Mouse (Mus musculus) myocyte (in vitro differentiated cells): ENCODE measurements around the gene Nudt22. TPM values are rescaled to one million over a fixed set of nuclear protein-coding genes. Genes with fewer than 3 reads are reported as not detected.

Source experiments
- H3K27me3 ChIP-seq: one replicate; pipeline ENCODE4 v1.6.1; 2011; ENCODE audit not compliant: control insufficient read depth, insufficient read depth, insufficient read length
- H3K36me3 ChIP-seq: one replicate; pipeline ENCODE4 v1.6.1; 2011; ENCODE audit not compliant: control insufficient read depth, insufficient read depth
- H3K4me2 ChIP-seq: one replicate; pipeline ENCODE4 v1.6.1; 2011; ENCODE audit warnings: low read depth, control low read depth
- H3K4me3 ChIP-seq: one replicate; pipeline ENCODE4 v1.5.1; 2011; ENCODE audit warnings: mild to moderate bottlenecking, control low read depth, moderate library complexity
- H3K79me2 ChIP-seq: one replicate; pipeline ENCODE4 v1.6.1; 2011; ENCODE audit not compliant: control insufficient read depth, insufficient read depth
- H3ac ChIP-seq: one replicate; pipeline ENCODE4 v1.6.1; 2011; ENCODE audit not compliant: control insufficient read depth, insufficient read length
- CEBPB ChIP-seq: IDR thresholded peaks from 2 replicates; pipeline ENCODE4 v1.6.1; 2011; ENCODE audit warnings: mild to moderate bottlenecking, moderate library complexity; ENCODE audit not compliant: poor library complexity, insufficient read depth, severe bottlenecking
- E2F4 ChIP-seq: IDR thresholded peaks from one replicate; pipeline ENCODE4 v1.6.1; 2011; ENCODE audit warnings: mild to moderate bottlenecking, control low read depth, moderate library complexity; ENCODE audit not compliant: insufficient read depth
- MAX ChIP-seq: IDR thresholded peaks from one replicate; pipeline ENCODE4 v1.6.1; 2011; ENCODE audit warnings: low read depth, mild to moderate bottlenecking, control low read depth
- MYOD1 ChIP-seq, 3 experiments: IDR thresholded peaks; one replicate each; pipeline ENCODE4 v1.6.1; 2011; ENCODE audit warnings: control low read depth in 2 of 3, low read depth in 2 of 3, mild to moderate bottlenecking in 2 of 3, moderate library complexity in 1 of 3; ENCODE audit not compliant: insufficient read length in 2 of 3, control insufficient read depth in 1 of 3
- MYOG ChIP-seq, 3 experiments: IDR thresholded peaks; one replicate each; pipeline ENCODE4 v1.6.1; 2011; ENCODE audit warnings: control low read depth in 2 of 3, low read depth in 2 of 3, mild to moderate bottlenecking in 2 of 3; ENCODE audit not compliant: insufficient read length in 2 of 3, control insufficient read depth in 1 of 3, insufficient read depth in 1 of 3
- POLR2A ChIP-seq: IDR thresholded peaks from one replicate; pipeline ENCODE4 v1.6.1; 2011; ENCODE audit warnings: low read depth, mild to moderate bottlenecking, control low read depth, moderate library complexity; ENCODE audit not compliant: insufficient read length
- POLR2AphosphoS2 ChIP-seq: IDR thresholded peaks from one replicate; pipeline ENCODE4 v1.6.1; 2011; ENCODE audit warnings: low read depth, control low read depth; ENCODE audit not compliant: insufficient read length
- REST ChIP-seq: IDR thresholded peaks from one replicate; pipeline ENCODE4 v1.6.1; 2011; ENCODE audit warnings: mild to moderate bottlenecking, control low read depth, moderate library complexity; ENCODE audit not compliant: insufficient read depth, insufficient read length
- SRF ChIP-seq: IDR thresholded peaks from one replicate; pipeline ENCODE4 v1.6.1; 2011; ENCODE audit warnings: low read depth; ENCODE audit not compliant: control insufficient read depth, insufficient read length
- TCF12 ChIP-seq: IDR thresholded peaks from one replicate; pipeline ENCODE4 v1.6.1; 2011; ENCODE audit warnings: mild to moderate bottlenecking, control low read depth; ENCODE audit not compliant: poor library complexity, insufficient read depth, severe bottlenecking
- TCF3 ChIP-seq: IDR thresholded peaks from one replicate; pipeline ENCODE4 v1.6.1; 2011; ENCODE audit warnings: low read depth, control low read depth; ENCODE audit not compliant: insufficient read length
- USF1 ChIP-seq: IDR thresholded peaks from one replicate; pipeline ENCODE4 v1.6.1; 2011; ENCODE audit warnings: low read depth, mild to moderate bottlenecking, control low read depth, moderate library complexity
- polyA plus RNA-seq: library from polyadenylated mRNA; unstranded; fragments of >200 nt; fragmentation: generic; extraction: Trizol; gene quantifications from one replicate; pipeline ENCODE4 v1.2.1, GENCODE M21; 2012; ENCODE audit warnings: missing spikeins

Gene Nudt22
- polyA plus RNA-seq, 1 experiment: 27.0 TPM

- peak within 1 kb of the TSS; percentile 90 for H3K4me2 ChIP-seq
- TF ChIP-seq E2F4: no peak
- TF ChIP-seq MYOG (IDR thresholded peaks at IDR 0.05; ENCODE audit: control insufficient read depth in 1 of 3, insufficient read depth in 1 of 3, insufficient read length in 2 of 3, low read depth in 2 of 3): peak in 1 of 3 experiments; percentile 4
- peak; percentile 69 for TF ChIP-seq POLR2A
- no peak for TF ChIP-seq MYOD1 (IDR thresholded peaks at IDR 0.05; ENCODE audit: control insufficient read depth in 1 of 3, insufficient read length in 2 of 3, low read depth in 2 of 3)
- no peak for TF ChIP-seq SRF
- TF ChIP-seq TCF3: no peak
- TF ChIP-seq POLR2AphosphoS2: peak; percentile 84
- no peak for TF ChIP-seq TCF12
- TF ChIP-seq REST: no peak
- TF ChIP-seq CEBPB: no peak
- no peak for TF ChIP-seq MAX
- no peak for TF ChIP-seq USF1
- no peaks in the 10 kb centered on the region for H3K79me2 ChIP-seq
- peak within 1 kb of the TSS; percentile 74 for H3ac ChIP-seq
- H3K27me3 ChIP-seq: no peaks in the 10 kb centered on the region
- peaks cover 8% of the 10 kb centered on the region for H3K36me3 ChIP-seq
- H3K4me3 ChIP-seq: peak within 1 kb of the TSS; percentile 54
These were observed 8.6 kb downstream of the Nudt22 start, which contains the start of gene Vegfb for GRCm38 (mm10) chr19:6987061-6987903. Gene Vegfb, minus strand, starts transcription at chr19:6987651.

- H3K4me2 ChIP-seq: peak overlapping the region; percentile 83
- H3K27me3 ChIP-seq: no peaks in the 10 kb centered on the region
- peaks cover 8% of the 10 kb centered on the region for H3K36me3 ChIP-seq
- H3K79me2 ChIP-seq: peaks cover 4% of the 10 kb centered on the region
- H3K4me3 ChIP-seq: peak overlapping the region; percentile 54
- H3ac ChIP-seq: no peak overlapping the region
- TF ChIP-seq TCF12 (no peak), POLR2A (no peak), MYOG (IDR thresholded peaks at IDR 0.05; ENCODE audit: control insufficient read depth in 1 of 3, insufficient read depth in 1 of 3, insufficient read length in 2 of 3, low read depth in 2 of 3) (peak in 1 of 3 experiments; percentile 30), POLR2AphosphoS2 (peak; percentile 53), MYOD1 (IDR thresholded peaks at IDR 0.05; ENCODE audit: control insufficient read depth in 1 of 3, insufficient read length in 2 of 3, low read depth in 2 of 3) (peak in 1 of 3 experiments; percentile 49), USF1 (no peak)
These were observed 9.8 kb downstream of the Nudt22 start for GRCm38 (mm10) chr19:6985951-6986708.

- H3K4me2 ChIP-seq: no peak overlapping the region
- H3K27me3 ChIP-seq: no peaks in the 10 kb centered on the region
- no peak overlapping the region for H3K4me3 ChIP-seq
- H3ac ChIP-seq: no peak overlapping the region
- peaks cover 8% of the 10 kb centered on the region for H3K36me3 ChIP-seq
- H3K79me2 ChIP-seq: peaks cover 11% of the 10 kb centered on the region
- TF ChIP-seq MAX: no peak
- TF ChIP-seq POLR2A: no peak
- no peak for TF ChIP-seq POLR2AphosphoS2
- no peak for TF ChIP-seq MYOG (IDR thresholded peaks at IDR 0.05; ENCODE audit: control insufficient read depth in 1 of 3, insufficient read depth in 1 of 3, insufficient read length in 2 of 3, low read depth in 2 of 3)
- no peak for TF ChIP-seq CEBPB
- no peak for TF ChIP-seq REST
- no peak for TF ChIP-seq TCF3
- TF ChIP-seq SRF: no peak
These were observed 10.6 kb downstream of the Nudt22 start for GRCm38 (mm10) chr19:6985300-6985699.

- Histone ChIP-seq H3K36me3 (peaks cover 8% of the 10 kb centered on the region), H3K4me2 (no peak overlapping the region), H3ac (no peak overlapping the region), H3K4me3 (no peak overlapping the region), H3K79me2 (peaks cover 15% of the 10 kb centered on the region), H3K27me3 (no peaks in the 10 kb centered on the region)
- TF ChIP-seq USF1: no peak
- TF ChIP-seq SRF: no peak
- no peak for TF ChIP-seq POLR2A
- TF ChIP-seq TCF3: no peak
- TF ChIP-seq E2F4: no peak
- no peak for TF ChIP-seq TCF12
- TF ChIP-seq POLR2AphosphoS2: no peak
- no peak for TF ChIP-seq MYOG (IDR thresholded peaks at IDR 0.05; ENCODE audit: control insufficient read depth in 1 of 3, insufficient read depth in 1 of 3, insufficient read length in 2 of 3, low read depth in 2 of 3)
- no peak for TF ChIP-seq CEBPB
- TF ChIP-seq MYOD1 (IDR thresholded peaks at IDR 0.05; ENCODE audit: control insufficient read depth in 1 of 3, insufficient read length in 2 of 3, low read depth in 2 of 3): no peak
- TF ChIP-seq MAX: no peak
- no peak for TF ChIP-seq REST
These were observed 12.3 kb downstream of the Nudt22 start for GRCm38 (mm10) chr19:6983621-6984020.
